ENCODE assay signal across 8 mouse cellular contexts in genomic region chr2:145232764-145233484, GRCm38 (mm10).
DNase-seq lines count a peak whose midpoint lies in the region; ATAC-seq lines count a peak whose summit lies in the region.

No protein-coding gene starts in this region.

- no peak overlapping the region for H3K4me3 ChIP-seq in heart, embryonic 10.5 days
- H3K4me3 ChIP-seq in kidney, embryonic 14.5 days (ENCODE audit: low read length) = no peak overlapping the region

- DNase-seq in adrenal gland, postnatal 14 days = peak; percentile 35
- no peak for DNase-seq in adrenal gland, postnatal 10 days
- peak; percentile 75 for DNase-seq in heart, embryonic 10.5 days (ENCODE audit: low spot score)
- peak; percentile 65 for DNase-seq in lung, postnatal 10 days
- DNase-seq in cerebellum, adult 9-11 months = no peak
- no peak for DNase-seq in adipocyte (ENCODE audit: low spot score)
- DNase-seq in thymus, postnatal 0 days (ENCODE audit: low spot score) = no peak

- no peak overlapping the region for H3K9ac ChIP-seq in kidney, embryonic 14.5 days (ENCODE audit: low read depth, low read length)

- H3K27me3 ChIP-seq in heart, embryonic 10.5 days (ENCODE audit: insufficient read depth, poor library complexity, severe bottlenecking) = no peaks in the 10 kb centered on the region
- no peaks in the 10 kb centered on the region for H3K27me3 ChIP-seq in kidney, embryonic 14.5 days (ENCODE audit: control insufficient read depth, insufficient read depth, low read length)

- peak; percentile 95 for ATAC-seq in kidney, embryonic 14.5 days (ENCODE audit: low FRiP score, low TSS enrichment)

- peaks cover 33% of the 10 kb centered on the region for H3K4me1 ChIP-seq in heart, embryonic 10.5 days
- peaks cover 20% of the 10 kb centered on the region for H3K4me1 ChIP-seq in kidney, embryonic 14.5 days (ENCODE audit: control insufficient read depth, insufficient read depth, low read length)

- WGBS in heart, embryonic 10.5 days = 23% methylated on average over 6 of the region's 6 CpGs
- WGBS in kidney, embryonic 14.5 days = 20% methylated on average over 6 of the region's 6 CpGs

- H3K36me3 ChIP-seq in heart, embryonic 10.5 days = no peaks in the 10 kb centered on the region
- no peaks in the 10 kb centered on the region for H3K36me3 ChIP-seq in kidney, embryonic 14.5 days (ENCODE audit: control insufficient read depth, insufficient read depth, low read length)

- H3K27ac ChIP-seq in heart, embryonic 10.5 days = peak overlapping the region; percentile 76; the same call in 1 of the 2 replicates
- H3K27ac ChIP-seq in kidney, embryonic 14.5 days (ENCODE audit: low read depth, low read length) = no peak overlapping the region; the same call in 1 of the 2 replicates

- H3K9me3 ChIP-seq in heart, embryonic 10.5 days = no peaks in the 10 kb centered on the region
- no peaks in the 10 kb centered on the region for H3K9me3 ChIP-seq in kidney, embryonic 14.5 days (ENCODE audit: control insufficient read depth, low read length)

- no peak overlapping the region; the same call in 1 of the 2 replicates for H3K4me2 ChIP-seq in kidney, embryonic 14.5 days (replicated peaks; ENCODE audit: low read depth, low read length)

Comparison
In these comparisons a context has a peak if more than half of its experiments do, and no peak if none do; other contexts are left out.
1. DNase-seq: peak in adrenal gland, postnatal 14 days (single experiment), heart, embryonic 10.5 days (single experiment) and lung, postnatal 10 days (single experiment); none in adrenal gland, postnatal 10 days (single experiment), cerebellum, adult 9-11 months (single experiment), adipocyte (single experiment) and thymus, postnatal 0 days (single experiment).